Mouse (Mus musculus): ENCODE results near the gene Dlx6. TPM values are rescaled to one million over a fixed set of nuclear protein-coding genes. Genes with fewer than 3 reads are reported as not detected.

The Dlx6 gene
- total RNA-seq, 2 experiments from 2014 or later: 1.3 TPM; not detected in 1

Other genes starting within 250 kb of the Dlx6 start
- 1 to 10 TPM in 1 of 2 experiments, not detected in 1; 1.9 TPM for gene Dlx5, start 18.8 kb downstream of the Dlx6 start, total RNA-seq (2021)
- 1 to 10 TPM; 3.7 TPM for gene Sdhaf3, start 92.7 kb downstream of the Dlx6 start, total RNA-seq (2021)